In the genomic region with DNA sequence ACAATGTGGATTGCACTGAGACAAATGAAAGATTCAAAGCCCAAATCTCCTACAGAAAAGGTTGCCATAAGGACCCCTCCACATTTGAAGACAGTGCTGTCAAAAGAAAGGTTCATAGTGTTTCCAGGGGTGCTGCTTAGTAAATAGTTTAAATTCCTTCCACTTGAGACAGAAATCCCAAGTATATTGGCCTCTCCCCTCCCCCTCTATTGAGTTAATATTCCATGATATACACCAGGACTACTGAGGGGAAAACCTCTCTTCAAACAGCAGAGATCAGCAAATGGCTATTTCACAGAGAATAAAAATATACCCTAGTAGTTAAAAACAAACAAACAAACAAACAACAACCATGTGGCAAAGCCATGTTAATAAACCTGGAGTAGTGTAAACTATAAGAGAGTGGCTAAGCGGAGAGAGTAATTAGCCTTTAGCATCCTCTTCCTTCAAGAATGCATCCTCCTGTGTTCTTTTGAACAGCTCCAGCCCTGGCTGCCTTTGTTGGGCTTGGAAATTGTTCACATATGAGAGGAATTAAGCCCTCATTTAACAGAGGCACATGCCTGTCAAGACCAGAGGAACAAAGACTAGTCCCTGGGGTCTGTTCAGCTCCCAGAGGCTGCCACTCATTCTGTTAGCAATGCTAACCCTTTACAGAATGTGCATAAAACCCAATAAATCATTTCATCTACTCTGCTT, we compare ENCODE assay signal across 12 mouse cellular contexts.
DNase-seq lines count a peak whose midpoint lies in the region; ATAC-seq and TF ChIP-seq lines count a peak whose summit lies in the region.
"Had no signal": no experiment of that assay in that cellular context is flagged by ENCODE, and none has a peak within 500 bp of the region (broad histone marks: within the 10 kb centered on the region; RNA-seq: fewer than 3 reads in every experiment).

No protein-coding gene starts in this region.

- H3K4me2 ChIP-seq in forebrain, embryonic 13.5 days, result peak overlapping the region; percentile 17
- no peak overlapping the region for H3K4me2 ChIP-seq in intestine, embryonic 16.5 days (ENCODE audit: low read depth, low read length)
- H3K4me2 ChIP-seq: heart, embryonic 15.5 days had no signal

- peaks cover 42% of the 10 kb centered on the region for H3K4me1 ChIP-seq in forebrain, embryonic 13.5 days
- no peaks in the 10 kb centered on the region for H3K4me1 ChIP-seq in intestine, embryonic 16.5 days (ENCODE audit: control insufficient read depth, insufficient read depth, low read length)

- H3K27me3 ChIP-seq in forebrain, embryonic 13.5 days, result no peaks in the 10 kb centered on the region
- no peaks in the 10 kb centered on the region for H3K27me3 ChIP-seq in intestine, embryonic 16.5 days (replicated peaks; ENCODE audit: control insufficient read depth, insufficient read depth, low read length)
- H3K27me3 ChIP-seq: heart, embryonic 15.5 days had no signal

- peak; percentile 94 for ATAC-seq in forebrain, embryonic 13.5 days
- no peak for ATAC-seq in intestine, embryonic 16.5 days

- H3K36me3 ChIP-seq in forebrain, embryonic 13.5 days (ENCODE audit: poor library complexity, severe bottlenecking), result no peaks in the 10 kb centered on the region
- H3K36me3 ChIP-seq in intestine, embryonic 16.5 days (ENCODE audit: control insufficient read depth, insufficient read depth, low read length), result no peaks in the 10 kb centered on the region
- H3K36me3 ChIP-seq: heart, embryonic 15.5 days had no signal

- no peaks in the 10 kb centered on the region for H3K9me3 ChIP-seq in forebrain, embryonic 13.5 days (replicated peaks)
- no peaks in the 10 kb centered on the region for H3K9me3 ChIP-seq in intestine, embryonic 16.5 days (ENCODE audit: control insufficient read depth, low read length)
- H3K9me3 ChIP-seq: heart, embryonic 15.5 days had no signal

- H3K9ac ChIP-seq in forebrain, embryonic 13.5 days, result no peak overlapping the region
- H3K9ac ChIP-seq in intestine, embryonic 16.5 days (ENCODE audit: low read depth, low read length), result no peak overlapping the region
- H3K9ac ChIP-seq: heart, embryonic 15.5 days had no signal

- DNase-seq in layer of hippocampus, adult 2 months (ENCODE audit: low spot score in 2 of 2), result no peak
- no peak for DNase-seq in layer of hippocampus, adult 18-20 months (ENCODE audit: low spot score in 2 of 2)
- peak; percentile 81 for DNase-seq in mesoderm, embryonic 11.5 days (ENCODE audit: low read depth, low spot score)
- DNase-seq in gastrocnemius, postnatal 36 days, result no peak
- no peak for DNase-seq in layer of hippocampus, postnatal 36 days
- DNase-seq in spleen, postnatal 10 days (ENCODE audit: low spot score in 2 of 2), result no peak
- DNase-seq: cerebellum, postnatal 14 days; kidney, adult 9 months; right cerebral cortex, adult 18-20 months had no signal

- no peak overlapping the region for H3K4me3 ChIP-seq in layer of hippocampus, adult 2 months
- H3K4me3 ChIP-seq in forebrain, embryonic 13.5 days, result no peak overlapping the region
- no peak overlapping the region for H3K4me3 ChIP-seq in intestine, embryonic 16.5 days (ENCODE audit: low read length)
- H3K4me3 ChIP-seq: heart, embryonic 15.5 days had no signal

- WGBS in forebrain, embryonic 13.5 days, result 4% methylated on average over 1 of the region's 1 CpGs
- WGBS in intestine, embryonic 16.5 days, result 83% methylated on average over 1 of the region's 1 CpGs

- peak overlapping the region; percentile 67 for H3K27ac ChIP-seq in layer of hippocampus, adult 2 months
- H3K27ac ChIP-seq in forebrain, embryonic 13.5 days, result peak overlapping the region; percentile 86
- no peak overlapping the region for H3K27ac ChIP-seq in intestine, embryonic 16.5 days (ENCODE audit: low read length)
- H3K27ac ChIP-seq: heart, embryonic 15.5 days had no signal

- no peak for TF ChIP-seq CTCF in layer of hippocampus, adult 2 months (conservative IDR thresholded peaks at IDR 0.05)

- intact Hi-C loops in gastrocnemius, postnatal 36 days (cut with DNase I), result no loop called here
